Comparison of ENCODE assay signal across 8 mouse cellular contexts in the genomic region with DNA sequence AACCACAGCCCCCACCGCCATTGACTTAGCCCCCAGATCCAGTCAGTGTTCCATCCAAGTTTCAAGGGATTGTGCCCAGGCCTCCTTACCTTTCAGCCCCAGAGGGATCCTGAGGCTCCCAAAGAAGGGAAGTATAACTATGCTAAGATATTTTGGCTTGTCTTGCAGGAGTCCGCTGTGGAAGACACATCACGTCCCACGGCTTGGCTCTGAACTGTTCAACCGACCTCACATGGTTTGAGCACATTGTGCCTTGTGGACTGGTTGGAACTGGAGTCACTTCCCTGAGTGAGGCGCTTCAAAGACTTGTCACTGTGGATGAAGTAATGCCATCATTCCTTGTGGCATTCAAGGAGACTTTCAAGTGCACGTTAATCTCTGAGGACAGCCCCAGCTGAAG. TPM values are rescaled to one million over a fixed set of nuclear protein-coding genes. Genes with fewer than 3 reads are reported as not detected.
DNase-seq lines count a peak whose midpoint lies in the region; ATAC-seq and TF ChIP-seq lines count a peak whose summit lies in the region.

No protein-coding gene starts in this region.

- no peak for DNase-seq in gastrocnemius, adult 2 months
- no peak for DNase-seq in gastrocnemius, postnatal 10 days
- DNase-seq in testis, postnatal 14 days (ENCODE audit: low spot score), result peak; percentile 13
- no peak for DNase-seq in testis, postnatal 10 days (ENCODE audit: low spot score)
- peak; percentile 55 for DNase-seq in intestine, embryonic 14.5 days (ENCODE audit: low spot score)
- peak; percentile 24 for DNase-seq in neural tube, embryonic 10.5 days (ENCODE audit: extremely low spot score, low spot score)
- DNase-seq in layer of hippocampus, postnatal 10 days (ENCODE audit: low spot score in 2 of 2), result no peak
- DNase-seq in right cerebral cortex, postnatal 14 days, result no peak

- 68% methylated on average over 7 of the region's 7 CpGs for WGBS in intestine, embryonic 14.5 days

- no peak for TF ChIP-seq CTCF in gastrocnemius, adult 2 months (IDR thresholded peaks at IDR 0.05)

- no peaks in the 10 kb centered on the region for H3K9me3 ChIP-seq in intestine, embryonic 14.5 days (ENCODE audit: control insufficient read depth, low read length)

- H3K4me2 ChIP-seq in intestine, embryonic 14.5 days (ENCODE audit: low read length), result peak overlapping the region; percentile 87

- intact Hi-C loops in gastrocnemius, adult 2 months (cut with DNase I), result no loop called here

- no peaks in the 10 kb centered on the region for H3K27me3 ChIP-seq in intestine, embryonic 14.5 days (replicated peaks; ENCODE audit: control insufficient read depth, insufficient read depth, low read length)

- peak overlapping the region; percentile 99 for H3K27ac ChIP-seq in gastrocnemius, adult 2 months
- peak overlapping the region; percentile 98; the same call in 1 of the 2 replicates for H3K27ac ChIP-seq in intestine, embryonic 14.5 days (ENCODE audit: low read depth)

- H3K9ac ChIP-seq in intestine, embryonic 14.5 days (ENCODE audit: low read length), result peak overlapping the region; percentile 92

- 0 out of 2 replicates have a peak, but pooled peaks cover 6% of the 10 kb centered on the region for H3K4me1 ChIP-seq in intestine, embryonic 14.5 days (replicated peaks; ENCODE audit: control insufficient read depth, insufficient read depth, low read length)

- H3K4me3 ChIP-seq in gastrocnemius, adult 2 months, result peak overlapping the region; percentile 97
- peak overlapping the region; percentile 89 for H3K4me3 ChIP-seq in intestine, embryonic 14.5 days (ENCODE audit: low read depth, low read length)

- peak; percentile 11; the same call in 1 of the 2 replicates for ATAC-seq in intestine, embryonic 14.5 days (replicated peaks; ENCODE audit: low FRiP score, low TSS enrichment, low read depth)

- H3K36me3 ChIP-seq in intestine, embryonic 14.5 days (ENCODE audit: control insufficient read depth, insufficient read depth, low read length), result no peaks in the 10 kb centered on the region

RNA-seq across cellular contexts. Expression of a gene that starts 0.9 kb away (rescaled TPM):
- total RNA-seq in gastrocnemius, adult 2 months (2021), result 1 to 10 TPM; 4.7 to 5.3 TPM
- total RNA-seq in gastrocnemius, postnatal 10 days (2021), result 1 to 10 TPM; 5.6 to 6.3 TPM
- 29.7 and 35.7 TPM in 2 replicates for polyA plus RNA-seq in intestine, embryonic 14.5 days (2014; fragmentation: Nextera tagmentation; extraction: Ambion mirVana)
- total RNA-seq in layer of hippocampus, postnatal 10 days (2021), result 1 to 10 TPM; 4.5 to 4.7 TPM

RNA-seq across cellular contexts. Expression of a gene that starts 16.3 kb away (rescaled TPM):
- total RNA-seq in gastrocnemius, adult 2 months (2021), result under 1 TPM in 1 of 2 experiments, not detected in 1; 0.59 TPM
- under 1 TPM; 0.70 to 0.84 TPM for total RNA-seq in gastrocnemius, postnatal 10 days (2021)
- polyA plus RNA-seq in intestine, embryonic 14.5 days (2014; fragmentation: Nextera tagmentation; extraction: Ambion mirVana), result 73.1 and 74.5 TPM in 2 replicates
- not detected for total RNA-seq in layer of hippocampus, postnatal 10 days (2021)

RNA-seq across cellular contexts. Expression of a gene that starts 38.6 kb away (rescaled TPM):
- total RNA-seq in gastrocnemius, adult 2 months (2021), result 1 to 10 TPM; 5.6 to 6.3 TPM
- 10 to 100 TPM in 1 of 2 experiments, 1 to 10 TPM in 1; 8.8 to 14.2 TPM for total RNA-seq in gastrocnemius, postnatal 10 days (2021)
- 64.8 and 70.6 TPM in 2 replicates for polyA plus RNA-seq in intestine, embryonic 14.5 days (2014; fragmentation: Nextera tagmentation; extraction: Ambion mirVana)
- total RNA-seq in layer of hippocampus, postnatal 10 days (2021), result 10 to 100 TPM; 28.9 to 30.0 TPM

Comparison
In these comparisons a context has a peak if more than half of its experiments do, and no peak if none do; other contexts are left out.
1. DNase-seq: peak in testis, postnatal 14 days (single experiment), intestine, embryonic 14.5 days (single experiment) and neural tube, embryonic 10.5 days (single experiment); none in gastrocnemius, adult 2 months (single experiment), gastrocnemius, postnatal 10 days (single experiment), testis, postnatal 10 days (single experiment), layer of hippocampus, postnatal 10 days (0 of 2) and right cerebral cortex, postnatal 14 days (single experiment).